Mouse (Mus musculus) spleen, postnatal 36 days (tissue): ENCODE measurements around the gene Sprr1b.
"Not testable (repeated sequence)": the region's sequence is repeated elsewhere in the genome, so short reads cannot be mapped to it uniquely, and the experiment has no call there.

Experiments used
- DNase-seq, 2 experiments: peaks; one replicate each; pipeline ENCODE4 v3.0.0; 2022; ENCODE audit warnings: low spot score in 2 of 2, mixed read lengths in 1 of 2

Gene Sprr1b

GRCm38 (mm10) chr3:92438689-92439088 lies at the start of gene Sprr1b:
Gene Sprr1b, minus strand, starts transcription at chr3:92438789.
- no peak for DNase-seq

GRCm38 (mm10) chr3:92486307-92486706 lies 47.7 kb upstream of the Sprr1b start:
- DNase-seq, result no peak

- DNase-seq, result no peak
These were observed 47.3 kb upstream of the Sprr1b start, which contains the start of gene Sprr1a for GRCm38 (mm10) chr3:92485863-92486262. Gene Sprr1a, minus strand, starts transcription at chr3:92485895.

GRCm38 (mm10) chr3:92481249-92481648 lies 42.7 kb upstream of the Sprr1b start:
- not testable (repeated sequence) for DNase-seq

- DNase-seq, result no peak
These were observed 31.5 kb upstream of the Sprr1b start for GRCm38 (mm10) chr3:92470111-92470510.

- DNase-seq, result no peak
These were observed 28.8 kb upstream of the Sprr1b start for GRCm38 (mm10) chr3:92467424-92467823.

GRCm38 (mm10) chr3:92466576-92466975 lies 28.0 kb upstream of the Sprr1b start:
- no peak for DNase-seq

- DNase-seq, result no peak
These were observed 20.0 kb upstream of the Sprr1b start, which contains the start of gene Sprr3 for GRCm38 (mm10) chr3:92458620-92459019. Gene Sprr3, minus strand, starts transcription at chr3:92458720.

GRCm38 (mm10) chr3:92455151-92455550 lies 16.6 kb upstream of the Sprr1b start:
- DNase-seq, result no peak

GRCm38 (mm10) chr3:92440177-92440576 lies 1.6 kb upstream of the Sprr1b start:
- no peak for DNase-seq

- no peak for DNase-seq
These were observed 6.3 kb downstream of the Sprr1b start, which contains the start of gene Sprr2k for GRCm38 (mm10) chr3:92432282-92432681. Gene Sprr2k, plus strand, starts transcription at chr3:92432582.

- no peak for DNase-seq
These were observed 9.3 kb downstream of the Sprr1b start, which contains the start of gene Gm9774 for GRCm38 (mm10) chr3:92429323-92429722. Gene Gm9774, minus strand, starts transcription at chr3:92429423.

GRCm38 (mm10) chr3:92417782-92418181 lies 20.8 kb downstream of the Sprr1b start, which contains the start of gene Sprr2j-ps:
Gene Sprr2j-ps, plus strand, starts transcription at chr3:92418082.
- no peak for DNase-seq

- no peak for DNase-seq
These were observed 30.9 kb downstream of the Sprr1b start, which contains the start of gene Sprr2i for GRCm38 (mm10) chr3:92407691-92408090. Gene Sprr2i, plus strand, starts transcription at chr3:92407991.

GRCm38 (mm10) chr3:92394301-92394700 lies 44.3 kb downstream of the Sprr1b start:
- no peak for DNase-seq
